Mouse (Mus musculus): ENCODE measurements at regions not wholly inside any gene's neighbourhood (a gene's known extent, or its start where the extent isn't known, plus 50 kb on each side); places are given as distances from the start of the nearest gene placed in this dataset.

DNA sequence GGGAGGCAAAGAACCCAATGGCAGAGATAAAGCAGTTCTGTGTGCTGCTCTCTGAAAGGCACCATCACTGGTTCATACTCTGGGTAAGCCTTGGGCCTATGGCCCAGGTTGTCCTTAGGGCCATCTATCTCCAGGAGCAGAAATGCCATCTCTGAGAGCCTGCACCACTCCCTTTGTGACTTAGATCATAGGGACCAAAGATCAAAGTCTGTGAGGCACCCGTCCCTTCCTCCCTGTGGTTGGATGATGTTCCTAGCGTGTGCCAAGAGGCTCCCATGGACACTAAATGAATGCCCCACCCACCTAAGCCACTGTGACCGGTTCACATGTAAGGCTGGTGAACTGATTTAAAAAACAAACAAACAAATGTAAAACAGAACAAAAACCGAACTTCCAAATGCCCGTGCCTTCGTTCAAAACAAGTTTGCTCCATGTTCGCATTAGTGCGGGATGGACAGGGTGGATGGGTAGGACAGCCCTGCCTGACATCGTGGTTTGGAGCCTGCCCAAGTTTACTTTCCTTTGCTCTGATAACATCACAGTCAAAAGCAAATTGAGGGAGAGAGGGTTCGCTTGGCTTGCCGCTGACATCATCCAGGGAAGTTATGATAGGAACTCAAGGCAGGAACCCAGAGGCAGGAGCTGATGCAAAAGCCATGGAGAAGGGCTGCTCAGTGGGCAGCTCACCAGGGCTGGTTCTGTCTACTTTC lies 418.6 kb downstream of the Med13l start:
- no peak for DNase-seq (ENCODE audit: low spot score in 2 of 2)

DNA sequence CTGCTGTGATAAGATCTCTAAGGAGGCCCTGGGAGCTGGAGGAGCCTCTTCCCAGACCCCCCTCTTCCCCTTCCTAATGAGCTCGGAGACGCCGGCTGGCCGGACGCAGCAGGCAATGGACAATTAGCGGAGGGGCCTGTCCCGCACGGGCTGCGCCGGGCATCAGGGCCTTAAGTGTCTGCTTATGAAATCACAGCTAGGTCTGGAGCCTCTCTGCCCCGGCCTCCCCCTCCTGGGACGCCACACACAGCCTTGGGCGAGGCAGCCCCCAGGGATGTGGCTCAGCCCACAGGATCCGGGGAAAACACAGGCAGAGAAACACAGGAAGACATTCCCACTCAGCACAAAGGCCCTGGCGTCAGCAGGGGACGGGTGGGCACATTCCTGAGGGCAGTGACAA lies 420.6 kb downstream of the Med13l start:
- no peak for DNase-seq (ENCODE audit: low spot score in 2 of 2)

DNA sequence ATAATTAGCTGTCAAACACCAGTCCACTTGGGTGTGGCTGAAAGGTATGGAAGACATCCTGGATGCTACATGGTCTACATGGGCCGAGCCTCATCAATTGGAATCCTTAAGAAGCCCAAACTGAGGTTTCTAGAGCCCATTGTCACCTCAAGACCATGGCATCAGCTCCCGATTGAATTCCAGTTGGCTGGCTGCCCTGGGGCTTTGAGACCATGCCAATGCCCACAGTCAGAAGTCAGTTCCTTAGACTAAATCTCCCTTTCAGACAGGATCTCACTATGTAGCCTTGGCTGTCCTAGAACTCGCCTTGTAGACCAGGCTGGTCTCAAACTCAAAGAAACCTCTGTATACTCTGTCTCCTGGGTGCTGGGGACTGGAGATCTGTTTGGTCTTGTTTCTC lies 423.8 kb downstream of the Med13l start:
- DNase-seq (ENCODE audit: low spot score in 2 of 2): no peak

DNA sequence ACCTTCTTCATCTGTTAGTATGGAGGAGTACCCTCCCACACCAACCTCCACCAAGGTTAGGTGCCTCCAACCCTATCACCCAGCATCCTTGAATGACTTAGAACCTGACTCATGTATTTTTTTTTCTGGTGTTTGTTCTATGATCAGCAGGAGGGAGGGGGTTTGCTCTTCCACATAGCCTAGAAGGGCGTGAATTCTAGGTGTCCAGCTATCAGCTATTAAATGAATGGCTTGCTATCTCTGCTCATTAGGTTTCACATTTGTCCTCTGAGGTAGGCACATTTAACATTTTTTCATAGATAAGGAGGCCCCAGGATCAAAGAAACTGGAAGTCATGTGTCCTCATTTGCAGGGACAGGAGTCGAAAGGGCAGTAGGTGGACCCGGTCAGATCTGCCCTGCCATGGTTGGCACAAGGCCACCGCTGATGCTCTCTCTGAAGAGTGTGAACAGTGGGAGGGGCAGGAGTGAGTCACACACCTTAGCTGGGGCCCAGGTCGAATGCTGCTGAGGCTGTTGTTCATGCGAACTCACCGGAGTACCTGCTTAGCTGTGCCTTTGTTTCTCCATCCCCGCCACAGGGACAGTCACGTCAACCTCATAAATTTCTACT lies 424.4 kb downstream of the Med13l start:
- DNase-seq (ENCODE audit: low spot score in 2 of 2): no peak

DNA sequence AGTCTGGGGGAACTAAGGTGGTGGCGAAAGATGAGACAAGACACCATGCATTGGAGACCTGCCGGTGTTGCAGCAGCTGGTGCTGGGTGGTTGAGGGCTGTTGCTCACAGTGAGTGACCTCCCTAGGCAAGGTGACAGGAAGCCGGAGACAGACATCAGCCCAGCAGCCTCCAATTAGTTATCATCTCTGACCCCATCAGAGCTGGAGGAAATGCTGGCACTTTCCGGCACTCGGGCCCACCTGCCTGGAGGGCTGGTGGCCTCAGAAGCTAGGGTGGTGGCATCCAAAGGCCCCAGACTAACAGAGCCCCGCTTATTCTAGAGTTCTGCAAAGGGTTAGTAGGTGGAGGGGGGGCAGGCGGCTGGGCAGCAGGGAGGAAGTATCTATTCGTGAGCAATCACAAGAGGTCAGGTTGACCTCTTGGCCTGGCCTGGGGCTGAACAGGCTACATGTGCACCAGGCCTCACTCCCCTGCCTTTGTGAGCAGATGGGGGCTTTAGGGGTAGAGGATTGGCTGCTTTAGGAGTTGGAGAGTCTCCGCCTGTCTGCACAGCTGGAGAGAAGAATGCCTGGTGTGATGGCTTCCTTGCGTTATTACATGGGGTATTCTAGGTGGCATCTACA lies 427.0 kb downstream of the Med13l start:
- no peak for DNase-seq (ENCODE audit: low spot score in 2 of 2)

DNA sequence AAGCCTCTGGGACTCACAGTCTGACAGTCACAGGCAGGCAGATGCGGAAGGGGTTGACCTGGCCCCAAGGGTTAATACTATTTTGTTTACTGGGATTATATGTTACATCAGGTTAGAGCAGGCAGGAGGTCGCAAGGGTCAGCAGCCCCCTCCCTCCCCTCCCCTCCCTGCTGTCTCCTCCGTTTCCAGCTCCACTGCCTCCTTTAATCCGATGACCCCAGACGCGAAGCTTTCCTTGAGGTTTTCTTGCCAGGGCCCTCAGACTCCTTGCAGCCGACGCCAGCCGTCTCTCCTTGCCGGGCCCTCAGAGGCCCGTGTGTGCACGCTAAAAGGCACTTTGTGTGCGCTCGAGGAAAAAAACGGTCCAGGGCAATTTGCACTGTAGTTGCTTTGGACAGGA lies 438.6 kb downstream of the Med13l start:
- no peak for DNase-seq (ENCODE audit: low spot score in 2 of 2)

DNA sequence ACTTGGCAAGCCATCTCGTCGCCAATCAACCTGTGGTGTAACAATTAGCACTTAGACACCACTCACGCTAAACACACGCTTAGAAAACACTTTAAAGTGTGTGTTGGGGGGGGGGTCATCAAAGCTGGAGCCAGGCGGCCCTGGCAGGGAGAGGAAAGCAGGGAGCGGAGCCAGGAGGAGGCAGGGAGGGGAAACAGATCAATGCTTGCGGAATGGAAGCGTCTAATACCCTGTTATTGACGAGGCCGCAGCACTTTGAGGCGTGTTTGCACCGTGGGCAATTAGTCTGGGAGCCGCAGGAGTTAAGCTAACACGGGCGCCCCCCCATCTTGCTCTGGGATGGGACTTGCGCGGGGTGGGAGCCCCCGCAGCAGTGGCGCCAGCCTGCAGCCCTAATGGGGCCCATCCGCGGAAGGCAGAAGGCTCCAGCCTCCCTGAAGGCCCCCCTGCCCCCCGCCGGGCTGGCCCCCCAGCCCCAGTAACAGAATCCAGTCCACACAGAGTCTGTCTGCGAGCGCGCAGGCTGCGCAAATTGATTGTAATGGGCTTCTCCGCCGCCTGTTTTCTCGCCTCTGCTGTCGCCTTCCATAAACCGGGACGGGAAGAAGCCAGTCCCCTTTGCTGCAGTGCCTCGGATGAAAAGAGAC lies 445.5 kb downstream of the Med13l start:
- DNase-seq (ENCODE audit: low spot score in 2 of 2): no peak

DNA sequence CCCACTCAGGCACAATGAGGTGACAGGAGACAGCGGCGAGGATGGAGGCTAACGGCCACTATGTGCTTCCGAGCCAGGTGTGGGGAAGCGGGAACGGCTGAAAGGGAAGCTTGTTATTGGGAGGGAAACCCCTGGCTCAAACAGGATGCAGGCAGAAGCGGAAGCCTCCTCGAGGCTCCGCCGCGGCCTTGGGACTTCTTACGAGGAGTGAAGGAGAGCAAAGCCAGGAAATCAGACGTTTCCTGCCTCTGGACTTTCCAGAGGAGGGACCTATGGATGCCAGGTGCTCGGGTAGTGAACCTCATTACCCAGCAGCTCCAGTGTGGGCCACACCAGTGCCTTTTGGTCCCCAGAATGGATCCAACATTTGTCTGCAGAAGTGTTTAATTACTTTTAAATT lies 449.6 kb downstream of the Med13l start:
- DNase-seq (ENCODE audit: low spot score in 2 of 2): no peak

DNA sequence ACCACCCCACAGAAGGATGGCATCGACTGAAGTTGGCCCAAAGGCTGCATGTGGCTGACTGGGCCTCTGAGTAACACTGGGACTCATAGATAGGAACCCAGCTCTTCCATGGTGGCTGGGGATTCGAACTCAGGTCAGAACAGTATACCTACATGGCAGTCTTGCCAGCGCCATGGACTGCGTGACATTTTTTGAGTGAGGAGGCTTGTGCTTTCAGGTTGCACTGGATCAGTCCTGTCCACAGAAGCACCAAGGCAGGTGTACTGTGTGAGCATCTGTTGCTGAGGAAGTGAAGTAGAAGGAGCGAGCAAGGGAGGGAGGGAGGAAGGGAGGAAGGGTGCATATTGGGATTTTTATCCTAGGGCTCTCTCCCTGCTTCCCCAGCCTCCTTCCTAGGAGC lies 454.7 kb downstream of the Med13l start:
- no peak for DNase-seq (ENCODE audit: low spot score in 2 of 2)

DNA sequence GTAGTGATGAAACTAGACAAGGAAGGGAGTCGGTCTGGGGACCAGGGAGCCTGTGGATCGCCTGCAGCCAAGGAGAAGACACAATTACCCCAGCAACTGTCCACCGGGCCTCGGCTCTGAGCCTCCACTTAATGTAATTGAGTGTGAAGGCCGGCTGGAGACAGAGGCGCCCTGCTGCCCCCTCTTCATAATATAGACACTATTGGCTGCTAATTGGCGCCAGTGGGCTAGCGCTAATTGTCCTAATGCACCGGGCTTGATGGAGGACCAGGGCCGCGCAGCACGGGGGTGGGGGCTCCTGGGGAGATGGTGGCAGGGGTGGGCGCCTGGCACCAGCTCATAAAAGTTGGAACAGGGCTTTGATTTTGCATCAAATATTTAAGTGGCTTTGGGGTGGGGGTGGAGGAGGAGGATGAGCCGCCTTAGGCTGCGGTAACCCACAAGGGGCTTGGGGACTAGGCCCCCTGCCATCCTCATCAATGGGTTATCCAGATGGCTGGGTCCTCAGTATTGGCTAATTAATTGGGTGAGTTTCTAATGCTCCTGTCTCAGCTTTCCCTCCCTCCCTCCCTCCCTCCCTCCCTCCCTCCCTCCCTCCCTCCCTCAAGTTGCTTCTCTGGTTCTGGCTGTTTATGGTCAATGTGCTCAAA lies 455.3 kb downstream of the Med13l start:
- no peak for DNase-seq (ENCODE audit: low spot score in 2 of 2)

DNA sequence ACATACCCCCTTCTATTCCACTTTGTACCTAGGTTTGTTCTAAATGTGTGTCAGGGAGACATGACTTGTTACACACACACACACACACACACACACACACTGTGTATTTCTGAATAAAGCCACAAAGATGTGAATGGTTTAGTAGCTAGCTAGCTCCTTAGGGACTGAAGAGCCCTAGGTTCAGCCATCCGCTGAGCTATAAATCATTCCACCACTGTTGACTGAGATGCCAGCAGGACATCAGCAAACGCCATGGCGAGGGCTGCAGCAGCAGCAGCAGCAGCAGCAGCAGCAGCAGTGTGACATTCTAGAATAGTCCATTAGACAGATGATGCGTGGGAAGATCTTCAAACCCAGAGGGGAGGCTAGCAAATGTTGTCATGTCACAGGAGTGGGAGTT lies 455.9 kb downstream of the Med13l start:
- no peak for DNase-seq (ENCODE audit: low spot score in 2 of 2)

DNA sequence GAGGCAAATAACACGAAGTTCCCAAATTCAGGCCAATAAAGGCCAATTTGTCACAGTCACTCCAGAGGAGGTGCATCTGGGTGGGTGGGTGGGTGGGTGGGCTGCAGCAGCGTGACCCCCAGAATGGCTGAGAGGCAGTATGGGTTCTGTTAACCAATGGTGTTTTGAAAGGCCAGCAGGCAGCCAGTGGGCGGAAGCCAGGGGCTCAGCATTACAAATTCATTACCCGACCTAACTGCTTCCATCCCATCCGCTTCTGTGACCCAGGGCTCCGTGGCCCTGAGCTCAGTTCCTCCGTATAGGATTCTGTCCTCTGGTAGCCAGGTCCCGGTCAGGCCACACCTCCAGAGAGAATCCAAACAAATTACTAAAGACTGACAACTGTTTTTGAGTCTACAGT lies 463.5 kb downstream of the Med13l start:
- no peak for DNase-seq (ENCODE audit: low spot score in 2 of 2)

DNA sequence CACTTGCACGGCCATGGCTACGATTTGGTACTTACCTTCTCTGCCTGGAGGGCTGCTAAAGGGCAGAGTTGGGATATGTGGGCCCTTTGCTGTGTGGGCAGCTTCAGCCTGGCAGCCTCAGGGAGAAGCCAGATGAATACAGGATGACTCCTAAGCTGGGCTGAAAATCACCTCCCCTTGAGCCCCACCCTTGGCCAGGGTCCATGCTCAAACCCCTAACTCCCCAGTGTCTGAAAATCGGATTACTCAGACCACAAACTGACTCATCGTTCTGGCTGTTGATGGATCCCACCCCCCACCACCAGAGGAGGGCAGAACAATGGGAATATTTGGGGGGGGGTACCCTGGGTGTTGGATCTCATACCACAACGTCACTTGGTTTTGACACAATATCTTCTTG lies 471.6 kb downstream of the Med13l start:
- no peak for DNase-seq (ENCODE audit: low spot score in 2 of 2)

DNA sequence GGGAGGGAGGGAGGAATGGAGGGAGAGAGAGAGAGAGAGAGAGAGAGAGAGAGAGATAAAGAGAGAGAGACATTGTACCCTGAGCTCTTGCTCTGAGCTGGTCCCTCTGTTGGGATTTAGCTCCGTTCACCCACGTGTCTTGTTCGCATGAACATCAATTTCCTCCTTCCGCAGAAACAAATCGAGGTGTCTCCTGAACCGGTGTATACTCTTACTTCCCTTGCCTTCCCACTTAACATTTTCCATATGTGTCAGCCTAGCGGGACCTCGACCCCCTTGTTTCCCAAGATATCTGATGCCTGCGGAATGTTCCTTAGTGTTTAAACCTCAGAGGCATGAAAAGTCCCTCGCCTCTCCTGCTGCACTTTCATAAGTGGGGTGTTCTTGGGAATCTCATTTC lies 484.1 kb downstream of the Med13l start:
- no peak for DNase-seq (ENCODE audit: low spot score in 2 of 2)

DNA sequence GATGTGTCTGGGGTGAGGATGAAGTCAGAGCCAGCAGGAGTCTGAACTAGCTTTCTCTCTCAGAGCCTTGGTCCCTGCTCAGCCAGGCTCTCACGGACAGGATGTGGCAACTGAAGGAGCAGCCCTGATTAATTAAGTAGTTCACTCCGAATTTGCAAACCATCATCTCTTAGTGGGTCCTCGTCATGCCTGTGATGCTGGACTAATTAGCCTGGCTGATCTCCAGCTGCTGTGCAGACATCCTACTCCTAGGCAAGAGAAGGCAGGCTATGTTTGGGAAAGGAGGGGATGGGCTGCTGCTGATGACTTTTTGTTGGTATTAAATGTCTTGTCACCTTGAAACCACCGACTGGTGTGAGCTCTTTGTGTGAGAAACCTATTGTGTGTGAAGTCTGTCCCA lies 487.1 kb downstream of the Med13l start:
- DNase-seq (ENCODE audit: low spot score in 2 of 2): no peak

DNA sequence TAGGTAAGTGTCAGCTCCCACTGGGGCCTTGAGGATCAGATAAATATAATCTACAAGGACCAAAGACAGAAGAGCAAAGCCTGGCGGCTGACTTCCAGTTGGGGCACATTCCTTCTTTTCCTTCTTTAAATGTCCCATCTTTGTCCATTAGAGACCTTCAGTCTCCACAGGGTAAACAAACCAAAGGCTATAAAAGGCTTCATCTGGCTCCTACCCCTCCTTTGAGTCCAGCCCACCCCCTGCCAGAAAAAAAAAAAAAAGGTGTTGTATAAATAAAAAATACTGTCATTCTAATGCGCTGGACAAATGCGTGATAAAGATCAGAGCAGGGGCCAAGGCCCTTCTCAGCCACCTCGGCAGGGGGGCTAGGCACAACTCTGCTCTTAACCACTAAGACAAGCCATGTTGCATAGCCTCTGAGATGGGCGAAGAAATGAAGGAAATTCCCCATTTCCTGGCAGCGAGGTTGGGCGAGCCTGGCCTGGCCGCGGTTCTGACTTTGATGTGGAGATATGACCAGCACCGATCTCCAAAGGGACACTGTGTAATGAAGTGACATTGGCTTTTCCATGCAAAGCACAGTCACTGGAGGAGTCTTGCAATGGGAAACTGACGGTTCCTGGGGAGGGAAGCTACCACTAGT lies 492.0 kb downstream of the Med13l start:
- DNase-seq (ENCODE audit: low spot score in 2 of 2): no peak

DNA sequence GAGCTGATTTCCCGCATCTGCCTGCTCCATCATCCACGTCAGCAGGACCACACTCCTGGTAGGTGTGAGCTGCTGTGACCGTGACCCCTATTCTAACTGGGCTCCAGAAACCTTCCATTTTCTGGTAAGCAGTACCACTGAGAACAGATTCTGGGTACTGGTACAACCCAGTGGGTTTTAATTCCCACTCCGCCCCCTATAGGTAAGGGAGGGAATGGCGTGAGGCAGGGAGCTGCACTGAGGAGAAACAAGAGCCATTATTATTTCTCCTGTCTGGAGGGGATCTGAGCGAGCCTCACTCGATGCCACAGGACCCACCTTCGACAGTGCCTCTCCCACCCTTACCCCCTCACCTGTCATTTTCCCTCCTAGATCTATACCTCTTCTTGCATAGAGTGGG lies 493.3 kb downstream of the Med13l start:
- no peak for DNase-seq (ENCODE audit: low spot score in 2 of 2)

DNA sequence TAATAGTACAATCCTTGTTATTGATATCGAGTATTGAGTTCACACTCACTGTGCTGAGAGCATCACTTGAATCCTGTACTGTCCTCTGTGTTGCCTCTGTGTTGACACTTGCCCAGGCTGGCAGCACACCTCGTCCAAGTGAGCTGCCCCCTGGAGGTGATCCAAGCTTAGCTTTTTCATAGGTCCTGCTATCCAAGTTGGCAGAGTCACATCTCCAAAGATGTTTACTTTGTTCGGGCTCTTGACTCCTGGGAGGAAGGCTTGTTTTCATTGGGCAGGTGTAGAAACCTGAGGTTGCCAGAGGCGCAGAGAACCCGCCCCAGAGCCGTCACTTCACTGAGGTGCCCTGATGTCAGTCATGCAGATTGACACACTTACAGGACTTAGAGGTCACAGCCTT lies 493.9 kb downstream of the Med13l start:
- no peak for DNase-seq (ENCODE audit: low spot score in 2 of 2)

DNA sequence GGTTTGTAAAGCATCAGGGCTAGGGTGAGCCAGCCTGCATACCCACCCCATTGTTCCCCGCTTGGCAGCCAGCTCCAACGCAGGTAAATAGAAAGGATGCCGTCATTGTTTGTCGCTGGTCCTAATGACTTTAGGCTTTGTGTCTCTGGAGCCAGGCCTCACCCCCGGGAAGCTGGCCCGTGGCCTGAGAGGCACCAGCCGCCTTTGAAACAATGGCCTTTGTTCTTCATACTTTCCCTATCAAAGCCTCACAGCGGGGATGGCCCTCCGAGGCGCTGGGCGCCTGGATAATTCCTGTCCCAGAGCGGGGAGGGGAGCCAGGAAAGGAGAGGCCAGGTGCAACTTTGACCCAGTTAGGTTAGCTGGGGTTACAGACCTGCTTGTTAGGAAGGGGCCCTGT lies 495.0 kb downstream of the Med13l start:
- DNase-seq (ENCODE audit: low spot score in 2 of 2): no peak

DNA sequence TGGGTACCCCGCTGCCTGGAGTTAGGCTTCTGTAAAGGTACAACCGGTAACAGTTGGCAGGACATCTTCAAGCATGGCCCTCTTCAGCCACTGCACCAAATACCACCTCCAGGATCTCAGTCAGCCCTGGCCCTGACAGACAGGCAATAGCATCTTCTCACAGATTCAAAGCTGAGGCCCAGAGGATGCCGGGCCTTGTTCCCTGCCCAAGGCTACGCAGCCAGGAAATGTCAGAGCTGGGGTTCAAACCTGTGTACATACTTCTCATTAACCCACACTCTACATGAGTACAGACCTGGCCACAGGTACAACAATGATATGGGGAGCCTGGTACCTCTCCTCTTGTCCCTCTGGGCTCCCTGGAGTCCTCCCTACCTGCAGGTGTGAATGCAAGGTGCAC lies 497.3 kb downstream of the Med13l start:
- DNase-seq (ENCODE audit: low spot score in 2 of 2): no peak

DNA sequence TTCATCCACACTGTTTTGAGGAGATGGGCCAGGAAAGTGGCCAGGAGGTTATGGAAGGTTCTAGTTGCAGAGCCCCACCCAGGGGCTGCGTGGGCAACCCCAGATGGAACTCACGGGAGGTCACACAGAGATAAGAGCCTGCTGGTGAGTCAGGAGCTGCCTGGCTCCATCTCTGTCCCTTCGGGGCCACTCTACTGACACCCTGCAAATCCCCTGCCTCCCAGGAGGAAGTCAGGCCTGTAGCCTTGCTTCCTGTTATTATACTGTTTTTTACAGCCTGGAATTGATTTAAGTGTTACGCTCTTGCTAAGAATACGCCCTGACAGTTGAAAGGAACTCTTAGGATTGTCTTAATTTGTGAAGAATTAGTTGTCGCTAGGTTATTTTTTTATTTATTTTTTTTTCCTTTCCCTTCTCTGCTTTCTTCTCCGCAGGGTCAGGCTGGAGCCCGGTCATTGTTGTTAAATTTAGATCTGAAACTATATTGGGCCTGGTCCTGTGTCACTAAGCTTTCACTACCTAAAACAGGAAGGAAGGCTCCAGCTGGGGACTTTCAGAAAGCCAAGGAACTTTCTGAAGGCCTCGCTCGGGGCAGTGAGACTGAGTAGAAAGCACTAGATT lies 497.9 kb downstream of the Med13l start:
- no peak for DNase-seq (ENCODE audit: low spot score in 2 of 2)

DNA sequence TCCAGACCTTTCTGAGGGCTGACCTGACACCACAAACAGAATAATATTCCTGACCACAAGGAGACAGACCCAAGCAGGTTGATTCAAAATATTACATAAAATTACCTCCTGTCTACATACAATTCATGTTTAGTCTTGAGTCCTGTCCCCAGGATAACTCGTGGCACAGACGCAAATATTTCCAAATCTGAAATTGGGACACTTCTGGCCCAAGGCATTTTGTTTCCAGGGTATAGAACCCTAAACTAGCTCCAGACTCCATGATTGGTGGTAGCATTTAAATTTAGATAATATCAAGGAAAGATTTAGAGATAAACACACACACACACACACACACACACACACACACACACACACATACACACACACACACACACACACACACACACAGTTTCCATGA lies 498.7 kb downstream of the Med13l start:
- no peak for DNase-seq (ENCODE audit: low spot score in 2 of 2)

Data from urinary bladder, postnatal 4 days (tissue).